Mouse (Mus musculus) neural tube, embryonic 14.5 days (tissue): ENCODE data around the gene Chek2. TPM values are rescaled to one million over a fixed set of nuclear protein-coding genes. Genes with fewer than 3 reads are reported as not detected.

ENCODE experiments used
- ATAC-seq: fragments of 200-750 bp; cut with Nextera tagmentation; 2 replicates; pipeline ENCODE4 v1.8.0; 2017; ENCODE audit warnings: low read depth, mild to moderate bottlenecking, moderate TSS enrichment, moderate library complexity
- H3K27ac ChIP-seq: fragments of 300-500 bp; sonication (generic); 2 replicates; pipeline ENCODE4 v1.5.1; 2014; ENCODE audit warnings: low read depth, mild to moderate bottlenecking, control low read depth, low read length, moderate library complexity, mixed read lengths
- H3K27me3 ChIP-seq: fragments of 300-500 bp; sonication (generic); 2 replicates; pipeline ENCODE4 v1.6.1; 2014; ENCODE audit warnings: low read length; ENCODE audit not compliant: control insufficient read depth, insufficient read depth
- H3K36me3 ChIP-seq: fragments of 300-500 bp; sonication (generic); 2 replicates; pipeline ENCODE4 v1.6.1; 2014; ENCODE audit warnings: low read length, mixed read lengths; ENCODE audit not compliant: control insufficient read depth, insufficient read depth
- H3K4me1 ChIP-seq: fragments of 300-500 bp; sonication (generic); 2 replicates; pipeline ENCODE4 v1.6.1; 2014; ENCODE audit warnings: low read length; ENCODE audit not compliant: control insufficient read depth, insufficient read depth
- H3K4me2 ChIP-seq: fragments of 300-500 bp; sonication (generic); 2 replicates; pipeline ENCODE4 v1.6.1; 2014; ENCODE audit warnings: mild to moderate bottlenecking, low read depth, low read length, control low read depth
- H3K4me3 ChIP-seq: fragments of 300-500 bp; sonication (generic); 2 replicates; pipeline ENCODE4 v1.5.1; 2014; ENCODE audit warnings: low read depth, low read length, control low read depth, mixed read lengths
- H3K9ac ChIP-seq: fragments of 300-500 bp; sonication (generic); replicated peaks from 2 replicates; pipeline ENCODE4 v1.6.1; 2014; ENCODE audit warnings: low read depth, mild to moderate bottlenecking, control low read depth, low read length, mixed read lengths
- H3K9me3 ChIP-seq: fragments of 300-500 bp; sonication (generic); 2 replicates; pipeline ENCODE4 v1.6.1; 2016; ENCODE audit warnings: low read length; ENCODE audit not compliant: control insufficient read depth
- WGBS: fragments of 180-500 bp; shearing (Covaris S2); extraction: QIAGEN DNeasy Blood & Tissue Kit; methylation state at CpG from one replicate; pipeline ENCODE4 v1.1.7; 2014; 5-methylcytosine and 5-hydroxymethylcytosine counted together
- polyA plus RNA-seq: library from polyadenylated mRNA; unstranded; fragments of >200 nt; fragmentation: Nextera tagmentation; extraction: Ambion mirVana; gene quantifications from 2 replicates; pipeline ENCODE4 v1.2.1, GENCODE M21; 2014

Gene Chek2
- polyA plus RNA-seq, 1 experiment from 2014 or later: 3.6 TPM

- no peak for ATAC-seq
- Histone ChIP-seq H3K27ac (no peak overlapping the region), H3K9ac (no peak overlapping the region), H3K36me3 (no peaks in the 10 kb centered on the region; the same call in 1 of the 2 replicates), H3K4me1 (no peaks in the 10 kb centered on the region), H3K9me3 (no peaks in the 10 kb centered on the region), H3K4me3 (no peak overlapping the region), H3K4me2 (no peak overlapping the region), H3K27me3 (no peaks in the 10 kb centered on the region)
- WGBS: 85% methylated on average over 4 of the region's 4 CpGs
Observed at GRCm38 (mm10) chr5:110888596-110888995, 48.8 kb downstream of the Chek2 start.

- ATAC-seq: no peak
- Histone ChIP-seq H3K4me2 (no peak overlapping the region), H3K27me3 (no peaks in the 10 kb centered on the region), H3K4me1 (no peaks in the 10 kb centered on the region), H3K9me3 (no peaks in the 10 kb centered on the region), H3K4me3 (no peak overlapping the region), H3K27ac (no peak overlapping the region), H3K9ac (no peak overlapping the region), H3K36me3 (no peaks in the 10 kb centered on the region; the same call in 1 of the 2 replicates)
- WGBS: 94% methylated on average over 1 of the region's 1 CpGs
Observed at GRCm38 (mm10) chr5:110889945-110890344, 50.2 kb downstream of the Chek2 start.

GRCm38 (mm10) chr5:110890561-110890960 lies 50.8 kb downstream of the Chek2 start:
- Histone ChIP-seq H3K9me3 (no peaks in the 10 kb centered on the region), H3K9ac (no peak overlapping the region), H3K4me3 (no peak overlapping the region), H3K27ac (no peak overlapping the region), H3K27me3 (no peaks in the 10 kb centered on the region), H3K4me2 (no peak overlapping the region), H3K4me1 (no peaks in the 10 kb centered on the region), H3K36me3 (peaks cover 5% of the 10 kb centered on the region; the same call in 1 of the 2 replicates)
- WGBS: 91% methylated on average over 3 of the region's 3 CpGs
- ATAC-seq: no peak

GRCm38 (mm10) chr5:110897114-110897788 lies 57.5 kb downstream of the Chek2 start:
- H3K4me3 ChIP-seq: no peak overlapping the region
- H3K36me3 ChIP-seq: peaks cover 5% of the 10 kb centered on the region; the same call in 1 of the 2 replicates
- no peaks in the 10 kb centered on the region for H3K27me3 ChIP-seq
- no peak overlapping the region; the same call in 1 of the 2 replicates for H3K27ac ChIP-seq
- ATAC-seq: no peak
- H3K4me2 ChIP-seq: no peak overlapping the region
- 32% methylated on average over 7 of the region's 7 CpGs for WGBS
- H3K9me3 ChIP-seq: no peaks in the 10 kb centered on the region
- no peaks in the 10 kb centered on the region for H3K4me1 ChIP-seq
- peak overlapping the region; percentile 11; the same call in 1 of the 2 replicates for H3K9ac ChIP-seq

- WGBS: 53% methylated on average over 7 of the region's 7 CpGs
- no peak overlapping the region for H3K27ac ChIP-seq
- peaks cover 5% of the 10 kb centered on the region; the same call in 1 of the 2 replicates for H3K36me3 ChIP-seq
- H3K4me3 ChIP-seq: no peak overlapping the region
- no peak for ATAC-seq
- H3K27me3 ChIP-seq: no peaks in the 10 kb centered on the region
- no peaks in the 10 kb centered on the region for H3K9me3 ChIP-seq
- H3K4me2 ChIP-seq: no peak overlapping the region
- H3K9ac ChIP-seq: no peak overlapping the region
- no peaks in the 10 kb centered on the region for H3K4me1 ChIP-seq
Observed at GRCm38 (mm10) chr5:110898169-110898568, 58.4 kb downstream of the Chek2 start.

GRCm38 (mm10) chr5:110898785-110899184 lies 59.0 kb downstream of the Chek2 start:
- H3K27ac ChIP-seq: no peak overlapping the region
- H3K9me3 ChIP-seq: no peaks in the 10 kb centered on the region
- no peak for ATAC-seq
- no peak overlapping the region for H3K4me3 ChIP-seq
- H3K27me3 ChIP-seq: no peaks in the 10 kb centered on the region
- H3K4me1 ChIP-seq: no peaks in the 10 kb centered on the region
- no peak overlapping the region for H3K4me2 ChIP-seq
- H3K9ac ChIP-seq: no peak overlapping the region
- H3K36me3 ChIP-seq: peaks cover 5% of the 10 kb centered on the region; the same call in 1 of the 2 replicates
- WGBS: 86% methylated on average over 4 of the region's 4 CpGs

GRCm38 (mm10) chr5:110900331-110900730 lies 60.6 kb downstream of the Chek2 start:
- Histone ChIP-seq H3K4me1 (no peaks in the 10 kb centered on the region), H3K27ac (no peak overlapping the region)
- no peak for ATAC-seq

GRCm38 (mm10) chr5:110906708-110907107 lies 66.9 kb downstream of the Chek2 start:
- Histone ChIP-seq H3K9ac (no peak overlapping the region), H3K9me3 (no peaks in the 10 kb centered on the region; the same call in 1 of the 2 replicates), H3K36me3 (no peaks in the 10 kb centered on the region), H3K27ac (no peak overlapping the region), H3K4me1 (no peaks in the 10 kb centered on the region), H3K27me3 (no peaks in the 10 kb centered on the region), H3K4me2 (no peak overlapping the region), H3K4me3 (no peak overlapping the region)
- 96% methylated on average over 1 of the region's 1 CpGs for WGBS
- ATAC-seq: no peak

More at GRCm38 (mm10) chr5:110900331-110900730, 60.6 kb downstream of the Chek2 start:
- no peak overlapping the region for H3K9ac ChIP-seq
- H3K27me3 ChIP-seq: no peaks in the 10 kb centered on the region
- no peaks in the 10 kb centered on the region for H3K9me3 ChIP-seq
- H3K4me3 ChIP-seq: no peak overlapping the region
- H3K4me2 ChIP-seq: no peak overlapping the region
- peaks cover 3% of the 10 kb centered on the region; the same call in 1 of the 2 replicates for H3K36me3 ChIP-seq

GRCm38 (mm10) chr5:110908879-110909278 lies 69.1 kb downstream of the Chek2 start:
- no peaks in the 10 kb centered on the region for H3K27me3 ChIP-seq
- no peak overlapping the region for H3K9ac ChIP-seq
- H3K4me2 ChIP-seq: no peak overlapping the region
- no peaks in the 10 kb centered on the region; the same call in 1 of the 2 replicates for H3K9me3 ChIP-seq
- ATAC-seq: no peak
- no peaks in the 10 kb centered on the region for H3K36me3 ChIP-seq
- H3K4me3 ChIP-seq: no peak overlapping the region
- no peak overlapping the region for H3K27ac ChIP-seq
- no peaks in the 10 kb centered on the region for H3K4me1 ChIP-seq
